Mouse (Mus musculus) activated CD4-positive, CD25-positive, alpha-beta regulatory T cell, adult 4 months (primary cell): ENCODE data around the gene Echdc3. TPM values are rescaled to one million over a fixed set of nuclear protein-coding genes. Genes with fewer than 3 reads are reported as not detected.

Source experiments
- ATAC-seq: one replicate; pipeline ENCODE4 v1.8.0; 2017
- polyA plus RNA-seq, 2 experiments: library from polyadenylated mRNA; unstranded; fragments of 100-300 nt; shearing (Covaris generic); gene quantifications; one replicate each; pipeline ENCODE4 v1.2.1; 2017

The Echdc3 gene
- polyA plus RNA-seq, 2 experiments from 2014 or later, result not detected

DNA sequence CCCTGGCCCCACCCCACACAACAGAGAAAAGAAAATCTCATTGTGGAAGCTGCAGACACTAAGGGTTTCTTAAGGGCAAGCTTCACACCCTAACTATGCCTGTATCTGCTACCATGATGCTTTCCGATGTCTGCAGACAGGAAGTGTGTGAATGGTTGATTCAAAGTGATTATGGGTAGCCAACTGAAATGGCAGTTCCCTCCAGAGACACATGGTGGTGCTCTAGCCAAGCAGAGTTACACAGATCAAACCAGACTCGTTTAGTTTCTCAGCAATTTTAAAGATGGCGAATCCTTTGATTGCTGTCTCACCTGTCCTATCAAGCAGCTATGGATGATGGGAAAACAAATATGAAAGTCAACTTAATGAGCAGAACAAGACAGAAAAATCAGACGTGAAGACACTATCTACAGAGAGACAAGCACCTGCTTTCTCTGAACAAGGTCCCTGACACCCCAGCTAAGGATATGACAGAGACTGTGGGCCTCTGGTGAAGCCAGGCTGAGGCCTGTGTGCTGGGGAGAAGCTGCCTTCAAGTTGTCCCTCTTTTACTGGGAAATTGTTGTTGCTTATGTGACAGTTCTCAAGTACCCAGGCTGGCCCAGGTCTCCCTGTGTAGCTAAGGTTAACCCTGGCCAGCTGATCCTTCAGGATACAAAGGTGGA, 7.4 kb upstream of the Echdc3 start:
- peak; percentile 100 for ATAC-seq

GRCm38 (mm10) chr2:6212327-6212723, 508 bp downstream of the Echdc3 start:
- no peak for ATAC-seq

GRCm38 (mm10) chr2:6210840-6211239, 2.0 kb downstream of the Echdc3 start:
- no peak for ATAC-seq

GRCm38 (mm10) chr2:6209746-6210145, 3.1 kb downstream of the Echdc3 start:
- no peak for ATAC-seq

- ATAC-seq, result no peak
Observed at GRCm38 (mm10) chr2:6209116-6209515, 3.7 kb downstream of the Echdc3 start.

- ATAC-seq, result no peak
Observed at GRCm38 (mm10) chr2:6207736-6208135, 5.1 kb downstream of the Echdc3 start.

- ATAC-seq, result no peak
Observed at GRCm38 (mm10) chr2:6196363-6196973, 16.4 kb downstream of the Echdc3 start.

DNA sequence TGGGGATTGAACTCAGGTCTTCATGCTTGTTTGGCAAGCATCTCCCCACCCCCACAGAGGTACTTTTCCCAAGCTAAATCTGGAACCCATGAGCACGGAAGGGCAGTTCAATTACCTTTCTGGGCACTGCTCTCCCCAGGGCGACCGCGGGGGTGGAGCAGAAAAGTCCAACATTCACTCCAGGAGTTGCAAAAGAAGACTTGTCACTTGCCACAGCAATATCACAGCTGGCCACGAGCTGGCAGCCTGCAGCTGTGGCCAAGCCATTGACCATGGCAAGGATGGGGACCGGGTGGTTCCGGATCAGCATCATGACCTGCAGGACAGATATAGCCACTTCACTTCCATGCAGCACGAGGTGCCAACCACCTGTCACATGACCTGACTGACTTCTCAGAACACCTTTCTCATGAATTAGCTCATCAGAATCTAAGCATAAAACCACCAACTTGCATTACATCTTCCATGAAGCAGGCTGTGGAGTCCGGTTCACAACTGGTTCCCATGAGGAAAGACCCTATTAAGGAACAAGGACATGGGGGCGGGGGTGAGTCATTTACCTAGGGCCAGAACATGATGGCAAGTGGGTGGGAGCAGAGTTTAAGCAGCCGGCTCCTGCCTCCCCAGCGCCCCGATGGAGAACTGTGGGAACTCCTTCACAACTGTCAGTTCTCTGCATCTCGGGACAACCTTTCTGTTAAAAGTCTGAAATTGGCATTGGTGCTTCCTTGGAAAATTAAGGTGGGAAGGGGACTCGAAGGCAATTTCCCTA, 17.2 kb downstream of the Echdc3 start:
- ATAC-seq, result no peak

GRCm38 (mm10) chr2:6194497-6194896, 18.3 kb downstream of the Echdc3 start:
- ATAC-seq, result no peak

DNA sequence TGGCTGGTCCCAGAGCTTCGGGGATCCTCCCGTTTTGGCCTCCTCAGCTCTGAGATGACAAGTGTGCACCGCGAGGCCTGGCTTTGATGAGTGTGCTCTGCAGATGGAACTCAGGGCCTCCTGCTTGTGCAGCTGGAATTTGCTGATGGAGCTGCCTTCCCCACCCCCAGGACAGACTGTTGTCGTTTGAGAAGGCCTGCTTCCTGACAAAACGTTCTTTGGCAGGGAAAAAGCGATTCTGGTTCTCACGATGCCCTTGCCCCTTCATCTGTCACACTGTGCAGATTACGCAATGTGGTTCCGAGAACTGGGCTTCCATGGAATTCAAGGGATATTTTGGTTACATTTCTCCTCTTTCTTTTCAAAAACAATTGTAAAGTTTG, 19.3 kb downstream of the Echdc3 start:
- no peak for ATAC-seq

GRCm38 (mm10) chr2:6192820-6193590, 19.8 kb downstream of the Echdc3 start:
- ATAC-seq, result no peak

DNA sequence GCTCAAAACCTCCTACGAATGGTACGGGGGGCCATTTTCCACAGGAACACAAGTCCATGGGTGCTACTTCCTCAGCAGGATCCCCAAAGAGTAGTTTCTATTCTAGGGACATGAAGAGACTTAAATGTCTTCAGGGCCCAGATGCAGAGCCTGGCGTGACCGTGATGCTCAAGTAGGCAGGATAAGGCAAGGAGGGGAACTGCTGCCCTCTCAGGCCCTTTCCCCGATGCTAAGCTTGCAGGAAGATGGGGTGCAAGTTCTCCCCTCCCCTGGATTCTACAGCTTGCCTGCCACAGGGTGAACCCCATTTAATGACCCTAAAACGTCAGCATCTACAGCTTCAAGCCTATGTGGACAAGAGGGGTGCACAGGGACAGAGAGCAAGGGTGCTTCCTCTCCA, 22.8 kb downstream of the Echdc3 start:
- ATAC-seq, result no peak

DNA sequence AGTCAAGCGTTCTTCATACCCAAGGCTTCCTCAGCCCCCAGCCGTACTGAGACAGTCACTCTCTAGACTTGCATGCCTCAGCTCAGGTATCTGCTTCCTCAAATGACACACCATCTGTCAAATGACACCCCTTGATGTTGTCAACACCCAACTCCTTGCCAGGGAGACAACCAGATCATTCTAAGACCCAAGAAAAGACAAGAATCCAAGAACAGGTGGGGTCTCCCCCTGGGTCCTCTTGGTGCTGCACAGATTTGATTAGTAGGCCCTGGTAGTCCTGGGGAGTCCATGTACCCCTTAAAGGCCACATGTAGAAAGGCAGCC, 23.2 kb downstream of the Echdc3 start:
- no peak for ATAC-seq

GRCm38 (mm10) chr2:6188891-6189674, 23.8 kb downstream of the Echdc3 start:
- ATAC-seq, result no peak

GRCm38 (mm10) chr2:6187418-6187817, 25.4 kb downstream of the Echdc3 start:
- ATAC-seq, result no peak

DNA sequence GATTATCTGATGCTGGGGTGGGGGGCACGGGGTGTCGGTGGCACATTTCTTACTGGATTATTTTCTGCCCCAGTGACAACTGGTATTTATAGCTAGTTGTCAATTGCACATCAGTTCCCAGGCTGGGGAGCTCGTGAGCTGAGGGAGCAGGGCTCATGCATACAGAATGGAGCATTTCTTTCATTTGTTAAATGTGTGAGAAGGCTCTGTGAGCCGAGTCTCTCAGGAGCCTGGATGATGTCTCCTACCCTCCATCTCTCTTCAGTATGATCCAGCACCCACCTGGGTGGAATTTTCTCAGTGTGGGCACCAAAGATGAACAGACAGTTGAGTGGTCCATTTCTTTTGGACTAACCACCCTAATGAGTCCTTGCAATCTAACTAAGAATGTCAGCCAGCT, 25.9 kb downstream of the Echdc3 start:
- ATAC-seq, result no peak

DNA sequence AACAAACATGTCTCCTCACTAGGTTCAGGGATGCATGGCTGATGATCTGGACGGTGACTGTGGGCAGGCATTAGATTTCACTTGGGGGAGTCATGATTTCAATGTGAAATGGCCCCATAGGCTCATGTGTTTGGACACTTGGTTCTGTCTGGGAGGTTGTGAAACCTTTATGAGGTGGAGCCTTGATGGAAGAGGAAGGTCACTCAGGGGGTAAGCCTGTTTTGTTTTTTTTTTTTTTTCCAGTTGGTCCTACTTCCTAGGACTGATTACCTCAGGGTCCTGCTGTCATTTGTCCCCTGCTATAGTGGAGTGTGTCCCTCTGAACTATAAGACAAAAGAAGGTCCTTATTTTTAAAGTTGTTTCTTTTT, 33.1 kb downstream of the Echdc3 start:
- no peak for ATAC-seq

DNA sequence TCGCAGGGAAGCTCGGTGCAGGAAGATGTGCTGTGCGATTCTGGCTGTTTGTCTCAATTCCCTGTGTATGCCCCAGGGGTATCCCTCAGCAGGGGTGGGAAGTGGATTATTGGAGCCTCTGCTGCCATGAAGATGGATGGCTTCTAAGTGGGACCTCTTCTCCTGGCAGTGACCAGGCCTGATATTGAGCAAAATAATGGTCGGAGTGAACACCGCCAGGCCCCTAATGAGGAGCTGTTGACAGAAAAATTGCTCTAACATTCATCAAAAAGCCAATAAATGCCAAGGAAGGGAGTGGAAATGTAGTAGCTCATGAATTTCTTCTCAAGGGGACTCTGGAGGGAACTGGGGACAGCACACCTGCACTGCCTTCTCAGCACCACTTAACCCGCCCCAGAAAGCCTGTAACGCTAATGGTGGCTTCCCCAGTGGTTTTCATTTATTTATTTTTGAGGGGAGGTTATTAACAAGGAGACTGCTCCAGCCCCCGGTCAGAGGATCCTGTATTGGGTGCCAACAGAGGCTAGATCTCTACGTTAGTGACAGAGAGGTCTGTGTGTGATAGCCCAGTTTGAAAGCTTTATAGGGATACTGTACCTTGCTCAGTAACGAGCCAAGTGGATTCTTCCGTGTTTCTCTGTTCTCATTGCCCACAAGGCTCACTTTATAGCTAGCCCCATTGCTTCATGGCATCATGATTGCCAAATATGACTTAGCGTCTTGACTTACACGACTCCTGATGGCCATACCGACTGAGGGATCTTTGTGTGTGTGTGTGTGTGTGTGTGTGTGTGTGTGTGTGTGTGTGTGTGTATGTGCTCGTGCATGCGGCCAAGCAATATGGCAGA, 33.7 kb downstream of the Echdc3 start:
- no peak for ATAC-seq

- ATAC-seq, result no peak
Observed at GRCm38 (mm10) chr2:6173013-6173412, 39.8 kb downstream of the Echdc3 start.

- ATAC-seq, result no peak
Observed at GRCm38 (mm10) chr2:6168560-6168959, 44.3 kb downstream of the Echdc3 start.

- ATAC-seq, result no peak
Observed at GRCm38 (mm10) chr2:6167843-6168558, 44.8 kb downstream of the Echdc3 start.
